Mouse (Mus musculus): Measurements from ENCODE around the gene Gm20518. TPM values are rescaled to one million over a fixed set of nuclear protein-coding genes. Genes with fewer than 3 reads are reported as not detected.

Gene Gm20518
- polyA plus RNA-seq, 1 experiment: 0.35 TPM

DNA sequence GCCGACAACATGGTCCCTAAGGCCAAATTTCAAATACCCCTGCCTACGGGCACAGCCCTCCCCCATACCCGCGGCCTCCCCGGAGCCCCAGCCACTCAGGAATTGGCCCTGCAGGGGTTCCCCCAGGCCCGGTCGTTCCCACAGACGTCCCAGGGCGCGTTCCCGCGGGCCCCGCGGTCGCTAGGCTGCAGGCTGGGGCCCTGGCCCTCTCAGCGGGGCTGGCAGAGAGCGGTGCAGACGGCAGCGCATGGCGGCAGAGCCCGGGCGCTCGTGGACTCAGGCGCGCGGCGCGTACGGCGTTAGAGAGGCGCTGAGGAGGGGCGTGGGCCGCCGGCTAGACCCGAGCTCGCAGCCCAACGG lies 58.2 kb downstream of the Gm20518 start:
- no peak for TF ChIP-seq FLI1 (IDR thresholded peaks at IDR 0.05; ENCODE audit: low read length)
- TF ChIP-seq GATA1 (IDR thresholded peaks at IDR 0.05; ENCODE audit: borderline replicate concordance, low read length): no peak
- Histone ChIP-seq H3K4me1 (peaks cover 28% of the 10 kb centered on the region), H3K4me3 (replicated peaks) (peak overlapping the region; percentile 83), H3K9me3 (no peaks in the 10 kb centered on the region; the same call in 1 of the 2 replicates), H3K27me3 (replicated peaks) (peaks cover 100% of the 10 kb centered on the region), H3K36me3 (replicated peaks; ENCODE audit: low read length) (no peaks in the 10 kb centered on the region)

- Histone ChIP-seq H3K27me3 (replicated peaks) (peaks cover 100% of the 10 kb centered on the region), H3K4me3 (replicated peaks) (peak within 1 kb of the TSS; percentile 83), H3K4me1 (peaks cover 32% of the 10 kb centered on the region), H3K36me3 (replicated peaks; ENCODE audit: low read length) (no peaks in the 10 kb centered on the region), H3K9me3 (no peaks in the 10 kb centered on the region; the same call in 1 of the 2 replicates)
- TF ChIP-seq FLI1 (IDR thresholded peaks at IDR 0.05; ENCODE audit: low read length): no peak
- no peak for TF ChIP-seq GATA1 (IDR thresholded peaks at IDR 0.05; ENCODE audit: borderline replicate concordance, low read length)
These were observed 58.6 kb downstream of the Gm20518 start, which contains the start of gene B830017H08Rik for GRCm38 (mm10) chr16:17832821-17833220. TSS of gene B830017H08Rik (plus strand) at chr16:17833121.

DNA sequence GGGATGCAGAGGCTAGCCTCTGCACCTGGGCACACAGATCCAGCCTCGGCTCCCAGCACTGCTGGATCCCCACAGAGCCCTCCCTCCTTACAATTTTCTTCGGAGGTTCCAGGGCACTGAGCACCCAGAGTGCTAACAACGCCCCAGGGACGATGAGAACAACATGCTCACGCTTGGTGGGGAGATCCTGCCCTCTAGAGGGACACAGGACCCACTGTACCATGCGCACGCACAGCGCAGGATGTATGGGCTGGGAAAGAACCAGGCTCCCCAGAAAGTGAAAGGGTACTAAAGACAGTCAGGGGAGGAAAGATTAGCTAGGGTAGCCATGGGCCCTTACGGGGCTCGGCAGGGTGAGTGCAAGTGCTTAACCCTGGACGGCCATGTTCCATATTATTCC lies 59.7 kb downstream of the Gm20518 start:
- Histone ChIP-seq H3K9me3 (no peaks in the 10 kb centered on the region; the same call in 1 of the 2 replicates), H3K27me3 (replicated peaks) (peaks cover 100% of the 10 kb centered on the region), H3K4me1 (peaks cover 36% of the 10 kb centered on the region), H3K36me3 (replicated peaks; ENCODE audit: low read length) (no peaks in the 10 kb centered on the region), H3K4me3 (replicated peaks) (no peak overlapping the region)
- TF ChIP-seq FLI1 (IDR thresholded peaks at IDR 0.05; ENCODE audit: low read length) (no peak), GATA1 (IDR thresholded peaks at IDR 0.05; ENCODE audit: borderline replicate concordance, low read length) (no peak)

GRCm38 (mm10) chr16:17830385-17831178 lies 60.9 kb downstream of the Gm20518 start:
- H3K4me1 ChIP-seq: peaks cover 36% of the 10 kb centered on the region
- no peaks in the 10 kb centered on the region; the same call in 1 of the 2 replicates for H3K9me3 ChIP-seq
- H3K4me3 ChIP-seq (replicated peaks): no peak overlapping the region
- peaks cover 100% of the 10 kb centered on the region for H3K27me3 ChIP-seq (replicated peaks)
- H3K36me3 ChIP-seq (replicated peaks; ENCODE audit: low read length): no peaks in the 10 kb centered on the region
- TF ChIP-seq GATA1 (IDR thresholded peaks at IDR 0.05; ENCODE audit: borderline replicate concordance, low read length): no peak
- TF ChIP-seq FLI1 (IDR thresholded peaks at IDR 0.05; ENCODE audit: low read length): no peak

DNA sequence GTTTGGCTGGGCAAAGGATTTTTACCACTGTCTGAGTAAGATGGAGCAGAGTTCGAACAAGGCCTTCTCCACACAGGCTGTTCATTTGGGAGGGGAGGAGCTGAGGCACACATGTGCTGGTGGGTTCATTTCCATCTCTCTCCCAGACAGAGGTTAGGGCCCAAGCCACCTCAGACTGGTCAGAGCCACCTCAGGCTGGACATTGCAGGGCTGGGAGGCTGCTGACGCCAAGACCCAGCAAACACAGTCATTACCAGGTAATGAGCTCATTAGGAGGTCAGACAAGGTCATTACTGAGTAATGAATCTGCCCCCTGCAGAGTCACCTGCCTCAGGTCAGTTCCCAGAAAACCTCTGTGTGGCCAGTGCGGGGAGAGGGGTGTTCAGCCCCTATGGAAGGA lies 62.6 kb downstream of the Gm20518 start:
- Histone ChIP-seq H3K36me3 (replicated peaks; ENCODE audit: low read length) (no peaks in the 10 kb centered on the region), H3K4me3 (replicated peaks) (no peak overlapping the region), H3K27me3 (replicated peaks) (peaks cover 98% of the 10 kb centered on the region), H3K9me3 (no peaks in the 10 kb centered on the region), H3K4me1 (peaks cover 28% of the 10 kb centered on the region)
- TF ChIP-seq GATA1 (IDR thresholded peaks at IDR 0.05; ENCODE audit: borderline replicate concordance, low read length) (no peak), FLI1 (IDR thresholded peaks at IDR 0.05; ENCODE audit: low read length) (no peak)

DNA sequence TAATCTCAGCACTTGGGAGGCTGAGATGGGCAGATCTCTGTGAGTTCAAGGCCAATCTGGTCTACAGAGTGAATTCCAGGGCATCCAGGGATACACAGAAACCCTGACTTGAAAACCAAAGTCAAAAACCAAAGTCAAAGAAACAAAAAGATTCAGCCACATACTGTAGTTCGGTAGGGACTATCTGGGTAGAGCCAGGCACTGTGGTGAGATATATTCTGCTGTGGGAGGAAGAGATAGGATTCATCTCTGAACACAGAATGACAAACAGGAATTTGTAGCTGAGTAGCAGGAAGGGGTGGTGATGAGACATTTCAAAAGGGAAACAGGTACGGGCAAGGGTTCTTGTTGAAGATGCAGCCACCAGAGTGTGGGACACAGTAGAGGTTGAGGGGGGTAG lies 63.2 kb downstream of the Gm20518 start:
- TF ChIP-seq GATA1 (IDR thresholded peaks at IDR 0.05; ENCODE audit: borderline replicate concordance, low read length): no peak
- TF ChIP-seq FLI1 (IDR thresholded peaks at IDR 0.05; ENCODE audit: low read length): no peak
- Histone ChIP-seq H3K27me3 (replicated peaks) (peaks cover 97% of the 10 kb centered on the region), H3K9me3 (no peaks in the 10 kb centered on the region), H3K36me3 (replicated peaks; ENCODE audit: low read length) (no peaks in the 10 kb centered on the region), H3K4me3 (replicated peaks) (no peak overlapping the region), H3K4me1 (peaks cover 22% of the 10 kb centered on the region)

- H3K4me1 ChIP-seq: peaks cover 11% of the 10 kb centered on the region
- TF ChIP-seq GATA1 (IDR thresholded peaks at IDR 0.05; ENCODE audit: borderline replicate concordance, low read length) (no peak), FLI1 (IDR thresholded peaks at IDR 0.05; ENCODE audit: low read length) (no peak)
- H3K4me3 ChIP-seq (replicated peaks): no peak overlapping the region
- H3K27me3 ChIP-seq (replicated peaks): peaks cover 95% of the 10 kb centered on the region
- no peaks in the 10 kb centered on the region for H3K36me3 ChIP-seq (replicated peaks; ENCODE audit: low read length)
- H3K9me3 ChIP-seq: no peaks in the 10 kb centered on the region
These were observed 65.0 kb downstream of the Gm20518 start for GRCm38 (mm10) chr16:17826500-17826899.

GRCm38 (mm10) chr16:17816528-17816927 lies 74.9 kb downstream of the Gm20518 start:
- TF ChIP-seq GATA1 (IDR thresholded peaks at IDR 0.05; ENCODE audit: borderline replicate concordance, low read length) (no peak), FLI1 (IDR thresholded peaks at IDR 0.05; ENCODE audit: low read length) (no peak)
- Histone ChIP-seq H3K9me3 (peaks cover 36% of the 10 kb centered on the region), H3K4me3 (replicated peaks) (no peak overlapping the region), H3K36me3 (replicated peaks; ENCODE audit: low read length) (no peaks in the 10 kb centered on the region), H3K27me3 (replicated peaks) (peaks cover 85% of the 10 kb centered on the region), H3K4me1 (peaks cover 19% of the 10 kb centered on the region)

DNA sequence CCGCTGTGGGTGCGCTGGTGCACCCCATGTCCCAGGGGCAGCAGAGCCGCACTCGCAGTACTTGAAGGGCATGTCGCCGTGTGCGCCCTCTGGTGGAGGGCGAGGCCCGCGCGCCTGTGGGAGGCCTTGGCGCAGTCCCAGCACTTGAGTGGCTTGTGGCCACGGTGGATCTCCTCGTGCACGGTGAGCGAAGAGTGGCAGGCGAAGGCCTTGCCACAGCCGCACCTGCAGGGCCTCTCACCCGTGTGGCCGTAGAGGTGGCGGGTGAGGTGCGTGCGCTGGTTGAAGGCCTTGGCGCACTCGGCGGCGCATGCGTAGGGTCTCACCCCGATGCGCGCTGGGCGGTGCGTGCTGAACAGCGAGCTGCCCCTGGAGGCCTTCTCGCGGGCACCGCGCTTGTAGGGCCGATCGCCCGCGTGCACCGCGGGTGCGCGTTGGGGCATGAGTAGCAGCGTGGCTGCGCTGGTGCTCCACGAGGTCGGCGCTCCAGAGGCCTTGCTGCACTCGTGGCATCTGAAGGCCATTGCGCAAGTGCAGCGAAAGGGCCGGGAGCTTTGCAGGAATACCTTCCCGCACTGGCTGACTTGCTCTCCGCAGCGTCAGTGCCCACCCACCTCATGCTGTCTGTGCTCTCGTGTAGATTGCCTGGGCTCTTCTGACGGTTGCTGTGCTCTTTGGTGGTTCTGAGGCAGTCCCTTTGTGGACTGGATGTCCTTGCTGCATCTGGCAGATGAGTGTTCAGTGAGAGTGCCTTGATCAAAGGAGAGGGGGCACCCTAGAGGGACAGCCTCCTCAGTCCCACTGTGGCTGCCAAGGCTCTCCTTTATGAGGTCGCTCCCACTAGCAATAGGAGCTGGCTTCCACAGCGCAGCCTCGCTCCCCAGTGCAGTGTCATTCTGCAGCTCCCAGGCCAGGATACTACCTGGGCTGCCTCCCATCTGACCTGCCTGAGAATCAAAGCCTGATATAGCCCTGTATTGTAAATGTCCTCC lies 75.8 kb downstream of the Gm20518 start:
- TF ChIP-seq FLI1 (IDR thresholded peaks at IDR 0.05; ENCODE audit: low read length) (no peak), GATA1 (IDR thresholded peaks at IDR 0.05; ENCODE audit: borderline replicate concordance, low read length) (no peak)
- no peaks in the 10 kb centered on the region for H3K36me3 ChIP-seq (replicated peaks; ENCODE audit: low read length)
- peak overlapping the region; percentile 93 for H3K4me3 ChIP-seq (replicated peaks)
- peaks cover 83% of the 10 kb centered on the region for H3K27me3 ChIP-seq (replicated peaks)
- peaks cover 19% of the 10 kb centered on the region for H3K4me1 ChIP-seq
- H3K9me3 ChIP-seq: peaks cover 36% of the 10 kb centered on the region

Data from megakaryocyte, embryonic 14.5 days (primary cell).